Mouse (Mus musculus): ENCODE results near the gene Nadsyn1.

DNA sequence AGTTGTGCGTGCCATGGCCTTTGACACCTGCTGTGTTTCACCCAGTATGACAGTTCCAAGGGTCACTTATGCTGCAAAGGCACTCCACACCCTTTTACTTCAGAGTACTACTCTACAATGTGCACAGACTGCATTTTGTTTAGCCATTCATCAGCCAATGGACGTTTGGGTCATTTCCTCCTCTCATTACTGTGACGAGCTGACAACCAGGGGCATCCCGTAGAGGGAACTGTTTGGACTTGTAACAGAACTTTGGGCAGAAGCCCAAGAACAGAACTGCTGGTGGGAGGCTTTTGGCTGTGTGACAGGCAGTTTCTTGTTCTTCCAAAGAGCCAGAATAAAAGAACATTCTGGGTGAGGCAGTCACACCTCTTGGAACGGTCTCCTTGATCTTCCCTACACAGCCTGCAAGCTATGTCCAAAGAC, 17.4 kb downstream of the Nadsyn1 start:
- TF ChIP-seq CTCF (IDR thresholded peaks at IDR 0.05; ENCODE audit: extremely low read depth, insufficient read depth, insufficient read length, insufficient replicate concordance) = no peak
- no peak for TF ChIP-seq POLR2A (IDR thresholded peaks at IDR 0.05; ENCODE audit: low read depth, low read length)
